Mouse (Mus musculus): ENCODE measurements around the gene Dmwd.
A peak's percentile ranks its signal among the peaks of the same experiment; 100 is the strongest.

Gene Dmwd

DNA sequence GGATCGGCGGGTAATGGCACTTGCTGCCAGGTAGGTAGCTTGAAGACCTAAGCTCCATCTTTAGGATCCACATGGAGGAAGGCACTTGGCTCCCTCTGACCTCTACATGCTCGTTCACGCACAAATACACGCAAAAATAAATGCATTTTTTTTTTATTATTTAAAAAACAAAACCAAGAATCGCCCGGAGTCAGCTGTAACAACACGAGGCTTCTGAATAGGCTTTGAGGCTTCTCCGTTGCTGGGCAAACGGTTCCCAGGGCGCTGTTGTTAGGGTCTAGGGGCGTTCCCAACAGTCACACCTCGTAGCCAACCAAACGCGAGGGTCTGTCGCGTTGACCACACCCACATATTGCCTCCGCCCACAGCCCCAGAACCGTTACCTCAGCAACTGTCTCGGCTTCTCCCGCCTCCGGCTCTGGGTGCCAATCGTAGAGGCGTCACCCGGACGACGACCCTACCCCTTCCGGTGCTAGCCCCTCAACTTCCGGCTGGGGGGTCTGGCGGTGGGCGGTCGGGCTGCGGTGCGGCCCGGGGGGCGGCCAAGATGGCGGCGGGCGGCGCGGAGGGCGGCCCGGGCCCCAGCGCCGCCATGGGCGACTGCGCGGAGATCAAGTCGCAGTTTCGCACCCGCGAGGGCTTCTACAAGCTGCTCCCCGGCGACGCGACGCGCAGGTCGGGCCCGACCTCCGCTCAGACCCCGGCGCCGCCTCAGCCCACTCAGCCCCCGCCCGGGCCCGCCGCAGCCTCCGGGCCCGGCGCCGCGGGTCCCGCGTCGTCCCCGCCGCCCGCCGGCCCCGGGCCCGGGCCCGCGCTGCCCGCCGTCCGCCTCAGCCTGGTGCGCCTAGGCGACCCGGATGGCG, at the start of gene Dmwd:
Gene Dmwd, plus strand, starts transcription at position 505 of the 863 bp plus-strand sequence.
- peak; percentile 99 for DNase-seq (ENCODE audit: low spot score in 2 of 2)

DNA sequence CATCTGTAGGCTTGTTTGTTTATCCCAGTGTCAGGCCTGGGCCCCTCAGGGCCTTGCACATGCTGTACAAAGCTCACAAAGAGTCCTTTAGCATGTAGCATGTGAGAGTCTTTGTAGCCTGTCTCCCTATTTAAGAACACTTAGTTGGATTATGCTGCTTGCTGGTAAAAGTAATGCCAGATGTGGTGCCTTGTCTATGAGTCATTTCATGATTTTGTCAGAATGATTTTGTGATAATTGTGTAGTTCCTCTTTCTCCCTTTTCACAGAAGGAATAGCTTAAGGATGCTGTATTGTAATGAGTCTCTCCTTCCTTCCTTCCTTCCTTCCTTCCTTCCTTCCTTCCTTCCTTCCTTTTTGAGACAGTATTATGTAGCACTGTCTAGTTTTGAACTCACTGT, 48.0 kb upstream of the Dmwd start:
- DNase-seq (ENCODE audit: low spot score in 2 of 2) = no peak

DNA sequence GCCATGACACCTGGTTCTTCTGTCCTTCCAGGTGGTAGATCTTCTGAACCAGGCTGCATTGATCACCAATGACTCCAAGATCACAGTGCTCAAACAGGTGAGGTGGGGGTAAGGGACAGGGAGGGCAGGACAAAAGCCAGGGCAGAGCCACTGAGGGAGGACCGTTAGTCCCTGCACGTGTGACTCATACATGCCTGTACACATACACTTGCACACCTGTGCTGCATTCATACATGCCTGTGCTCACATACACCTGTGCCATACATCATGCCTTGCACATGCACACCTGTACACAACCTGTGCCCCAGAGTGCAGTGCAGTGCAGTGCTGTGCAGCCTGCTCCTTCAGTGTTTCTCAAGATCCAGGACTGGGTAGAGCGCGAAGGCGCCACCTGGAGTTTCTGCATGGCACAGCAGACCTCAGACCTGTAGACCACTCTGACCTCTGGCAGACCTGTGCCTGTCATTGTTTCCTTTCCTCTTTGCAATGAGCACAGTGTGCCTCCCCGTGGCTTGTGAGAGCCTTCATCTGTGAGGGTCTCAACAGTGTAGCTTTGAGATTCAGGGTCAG, 46.9 kb upstream of the Dmwd start:
- DNase-seq (ENCODE audit: low spot score in 2 of 2) = peak in 1 of 2 experiments; percentile 62

DNA sequence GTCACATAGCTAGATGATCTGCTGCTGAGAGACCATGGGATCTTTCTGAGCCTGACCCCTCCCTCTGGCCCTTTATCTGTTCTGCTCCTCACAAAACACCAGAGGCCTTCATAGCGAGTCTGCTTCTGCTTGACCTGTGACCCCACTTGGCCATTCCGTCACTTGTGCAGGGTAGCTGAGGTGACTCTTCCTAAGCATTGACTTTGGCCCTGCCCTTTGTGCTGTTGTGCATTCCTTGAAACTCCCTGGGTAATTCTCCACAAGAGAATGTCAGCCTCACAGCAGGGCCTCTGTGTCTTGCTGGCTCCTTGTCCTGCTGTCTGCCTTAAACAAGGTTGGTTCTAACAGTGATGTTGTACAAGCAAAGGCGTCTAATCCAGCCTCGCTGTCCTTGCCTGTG, 44.4 kb upstream of the Dmwd start:
- no peak for DNase-seq (ENCODE audit: low spot score in 2 of 2)

DNA sequence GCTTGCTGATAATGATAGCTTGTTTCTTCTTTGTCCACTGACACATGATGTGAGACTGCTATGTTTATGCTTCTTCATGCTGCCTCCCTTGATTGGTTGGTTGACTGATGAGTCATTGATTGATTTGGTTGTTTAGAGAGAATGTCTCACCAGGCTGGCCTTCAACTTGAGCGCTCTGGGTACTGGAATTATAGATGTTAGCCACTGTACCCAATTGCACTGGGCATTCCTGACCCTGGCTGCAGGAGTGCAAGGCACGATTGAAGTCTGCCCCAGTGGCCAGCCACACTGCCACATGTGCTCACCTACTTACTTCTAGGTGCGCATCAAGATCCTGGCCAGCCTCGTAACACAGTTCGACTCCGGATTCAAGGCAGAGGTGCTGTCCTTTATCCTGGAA, 31.4 kb upstream of the Dmwd start:
- DNase-seq (ENCODE audit: low spot score in 2 of 2) = no peak

GRCm38 (mm10) chr7:19046286-19047069, 29.5 kb upstream of the Dmwd start:
- DNase-seq (ENCODE audit: low spot score in 2 of 2) = no peak

DNA sequence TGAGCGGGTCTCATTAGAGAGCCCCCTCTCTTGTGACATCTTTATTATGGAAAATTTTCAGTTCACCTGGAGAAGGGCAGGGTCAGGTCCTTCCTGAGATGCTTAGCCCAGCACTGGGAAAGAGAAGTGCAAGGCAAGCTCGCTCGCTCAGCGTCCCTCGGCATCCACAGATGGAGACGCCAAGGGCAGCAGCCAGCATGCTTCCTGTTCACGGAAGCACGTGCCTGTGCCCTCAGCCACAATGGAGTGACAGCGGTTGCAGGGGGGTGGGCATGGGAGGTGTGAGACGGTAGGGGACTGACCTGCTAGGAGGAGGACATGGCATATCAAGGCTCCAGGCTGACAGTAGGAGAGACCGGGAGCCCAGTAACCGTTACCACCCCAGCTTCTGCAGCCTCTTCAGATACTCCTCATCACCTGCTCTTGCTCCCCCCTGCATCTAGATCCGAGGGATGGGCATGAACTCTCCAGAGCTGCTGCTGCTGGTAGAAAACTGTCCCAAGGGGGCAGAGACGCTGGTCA, 28.0 kb upstream of the Dmwd start:
- no peak for DNase-seq (ENCODE audit: low spot score in 2 of 2)

DNA sequence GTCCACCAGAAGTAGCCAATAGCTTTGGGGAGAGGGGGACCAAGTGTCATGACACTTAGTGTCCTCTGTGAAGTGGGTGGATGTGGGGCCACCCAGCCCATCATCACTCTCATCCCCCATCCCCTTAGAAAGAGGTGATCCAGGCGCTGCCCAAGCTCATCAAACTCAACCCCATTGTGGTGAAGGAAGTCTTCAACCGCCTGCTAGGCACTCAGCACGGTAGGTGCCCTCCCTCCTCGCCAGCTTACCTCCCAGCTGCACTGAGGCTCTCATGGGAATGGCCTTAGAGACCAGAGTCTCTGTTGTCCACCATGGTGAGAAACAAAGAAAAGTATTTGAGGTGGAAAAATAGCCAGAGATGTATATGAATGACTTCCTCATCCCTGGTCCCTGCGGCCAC, 26.8 kb upstream of the Dmwd start:
- DNase-seq (ENCODE audit: low spot score in 2 of 2) = no peak

GRCm38 (mm10) chr7:19050172-19050571, 25.9 kb upstream of the Dmwd start:
- no peak for DNase-seq (ENCODE audit: low spot score in 2 of 2)

GRCm38 (mm10) chr7:19051161-19051560, 24.9 kb upstream of the Dmwd start:
- DNase-seq (ENCODE audit: low spot score in 2 of 2) = no peak

- peak; percentile 68 to 78 for DNase-seq (ENCODE audit: low spot score in 2 of 2)
Measured at GRCm38 (mm10) chr7:19052345-19053135, 23.5 kb upstream of the Dmwd start.

DNA sequence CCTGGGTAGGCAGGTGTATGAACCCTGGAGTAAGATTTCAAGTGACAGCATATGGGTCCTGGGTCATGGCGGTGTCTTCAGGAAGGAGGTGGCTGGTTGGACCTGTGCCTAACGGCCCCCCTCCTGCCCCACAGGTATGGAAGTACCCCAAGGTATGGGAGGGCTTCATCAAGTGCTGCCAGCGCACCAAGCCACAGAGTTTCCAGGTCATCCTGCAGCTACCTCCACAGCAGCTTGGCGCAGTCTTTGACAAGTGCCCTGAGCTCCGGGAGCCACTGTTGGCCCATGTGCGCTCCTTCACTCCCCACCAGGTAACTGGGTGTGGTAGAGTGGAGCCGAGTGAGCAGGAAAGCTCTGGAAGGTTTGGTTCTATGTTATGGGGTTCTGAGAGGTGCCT, 22.9 kb upstream of the Dmwd start:
- DNase-seq (ENCODE audit: low spot score in 2 of 2) = no peak

DNA sequence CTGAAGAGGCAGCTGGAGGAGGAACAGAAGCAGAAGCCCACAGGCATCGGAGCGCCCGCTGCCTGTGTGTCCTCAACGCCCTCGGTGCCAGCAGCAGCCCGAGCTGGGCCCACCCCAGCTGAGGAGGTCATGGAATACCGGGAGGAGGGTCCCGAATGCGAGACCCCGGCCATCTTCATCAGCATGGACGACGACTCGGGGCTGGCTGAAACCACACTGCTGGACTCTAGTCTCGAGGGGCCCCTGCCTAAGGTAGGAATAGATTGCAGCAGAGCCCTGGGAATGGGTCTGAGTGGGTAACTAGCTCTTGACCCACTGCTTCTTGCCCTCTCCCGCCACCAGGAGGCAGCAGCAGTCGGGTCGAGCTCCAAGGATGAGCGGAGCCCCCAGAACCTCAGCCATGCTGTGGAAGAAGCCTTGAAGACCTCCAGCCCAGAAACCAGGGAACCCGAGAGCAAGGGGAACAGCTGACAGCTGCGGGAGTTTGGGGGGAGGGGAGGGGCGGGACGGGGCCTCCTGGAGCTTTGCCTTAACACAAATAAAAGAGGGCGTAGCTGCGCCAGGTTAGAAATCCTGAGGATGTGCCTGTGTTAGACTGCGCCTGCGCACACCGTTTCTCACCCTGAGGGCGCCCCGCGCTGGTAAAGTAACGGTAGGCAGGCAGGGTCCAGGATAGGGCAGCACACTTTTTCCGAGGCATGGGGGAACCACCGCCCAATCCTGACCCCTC, 21.8 kb upstream of the Dmwd start, which contains the start of gene Rsph6a:
Gene Rsph6a, plus strand, starts transcription at position 644 of the 730 bp plus-strand sequence.
- peak; percentile 65 to 67 for DNase-seq (ENCODE audit: low spot score in 2 of 2)

DNA sequence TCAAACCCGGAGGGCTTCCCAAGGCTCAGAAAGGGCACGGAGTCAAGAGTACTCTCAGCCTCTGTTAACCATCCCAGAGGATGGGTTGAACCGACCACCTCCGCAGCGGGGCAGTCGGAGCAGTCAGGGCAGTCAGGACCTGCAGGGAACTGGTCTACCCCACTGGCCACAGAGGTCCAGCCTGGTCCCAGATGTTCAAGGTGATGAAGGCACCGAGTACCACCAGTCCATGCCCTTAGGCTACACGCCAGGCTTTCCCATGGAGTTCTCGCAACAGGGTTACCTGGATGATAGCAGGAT, 21.3 kb upstream of the Dmwd start:
- DNase-seq (ENCODE audit: low spot score in 2 of 2) = no peak

- no peak for DNase-seq (ENCODE audit: low spot score in 2 of 2)
Measured at GRCm38 (mm10) chr7:19055108-19055507, 20.9 kb upstream of the Dmwd start.

DNA sequence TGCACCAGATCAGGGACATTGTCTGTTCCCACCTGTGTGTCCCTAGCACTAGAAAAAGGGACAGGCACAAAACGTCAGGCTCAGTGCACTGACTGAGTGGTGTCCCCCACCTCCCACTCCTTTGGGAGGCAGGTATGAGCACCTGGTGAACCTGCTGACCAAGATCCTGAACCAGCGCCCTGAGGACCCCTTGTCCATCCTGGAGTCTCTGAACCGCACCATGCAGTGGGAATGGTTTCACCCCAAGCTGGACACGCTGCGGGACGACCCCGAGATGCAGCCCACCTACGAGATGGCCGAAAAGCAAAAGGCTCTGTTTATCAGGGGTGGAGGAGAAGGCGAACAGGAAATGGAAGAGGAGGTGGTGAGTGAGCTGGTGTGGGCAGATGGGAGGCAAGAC, 18.6 kb upstream of the Dmwd start:
- no peak for DNase-seq (ENCODE audit: low spot score in 2 of 2)

DNA sequence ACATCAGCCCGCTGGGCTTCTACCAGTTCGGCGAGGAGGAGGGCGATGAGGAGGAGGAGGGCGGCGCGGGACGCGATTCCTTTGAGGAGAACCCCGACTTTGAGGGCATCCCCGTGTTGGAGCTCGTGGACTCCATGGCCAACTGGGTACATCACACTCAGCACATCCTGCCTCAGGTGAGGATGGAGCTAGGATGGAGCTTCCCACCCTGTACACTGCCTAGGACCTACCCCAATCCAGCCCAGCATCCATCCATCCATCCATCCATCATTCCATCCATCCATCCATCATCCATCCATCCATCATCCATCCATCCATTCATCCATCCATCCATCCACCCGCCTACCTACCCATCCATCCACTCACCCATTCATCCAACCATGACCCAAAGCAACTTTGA, 10.1 kb upstream of the Dmwd start:
- no peak for DNase-seq (ENCODE audit: low spot score in 2 of 2)

GRCm38 (mm10) chr7:19067063-19067462, 9.0 kb upstream of the Dmwd start:
- DNase-seq (ENCODE audit: low spot score in 2 of 2) = no peak

GRCm38 (mm10) chr7:19067935-19068334, 8.1 kb upstream of the Dmwd start:
- DNase-seq (ENCODE audit: low spot score in 2 of 2) = no peak

- DNase-seq (ENCODE audit: low spot score in 2 of 2) = peak; percentile 65 to 73
Measured at GRCm38 (mm10) chr7:19068707-19069106, 7.3 kb upstream of the Dmwd start.

GRCm38 (mm10) chr7:19069500-19069899, 6.5 kb upstream of the Dmwd start:
- DNase-seq (ENCODE audit: low spot score in 2 of 2) = peak in 1 of 2 experiments; percentile 23

Data from right cerebral cortex, postnatal 10 days (tissue).